Mouse (Mus musculus): Measurements from ENCODE around the gene Fbxo22. TPM values are rescaled to one million over a fixed set of nuclear protein-coding genes. Genes with fewer than 3 reads are reported as not detected.
"Not testable (repeated sequence)": the region's sequence is repeated elsewhere in the genome, so short reads cannot be mapped to it uniquely, and the experiment has no call there.

The Fbxo22 gene
- polyA plus RNA-seq, 1 experiment from 2014 or later = 27.4 TPM

DNA sequence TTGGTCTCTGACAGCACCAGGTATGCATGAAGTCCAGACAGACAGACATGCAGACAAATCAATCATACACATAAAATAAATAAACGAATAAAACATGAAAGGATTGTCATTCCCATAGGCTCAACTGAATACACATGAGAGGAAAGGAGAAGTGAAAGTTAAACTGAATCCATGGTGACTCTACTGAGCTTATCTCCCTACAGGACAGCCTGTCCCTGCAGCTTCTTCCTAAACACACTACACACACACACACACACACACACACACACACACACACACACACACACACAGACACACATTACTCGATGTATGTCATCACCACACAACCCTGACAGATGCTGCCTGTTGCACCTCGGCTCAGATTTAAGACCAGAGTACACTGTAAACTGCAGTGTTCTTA lies 35.4 kb downstream of the Fbxo22 start:
- Histone ChIP-seq H3K9ac (replicated peaks; ENCODE audit: low read depth) (no peak overlapping the region), H3K4me1 (ENCODE audit: insufficient read depth, low read depth, low read length) (no peaks in the 10 kb centered on the region), H3K36me3 (ENCODE audit: insufficient read depth, low read length) (no peaks in the 10 kb centered on the region), H3K27ac (ENCODE audit: low read length) (no peak overlapping the region), H3K4me3 (ENCODE audit: low read depth, low read length) (no peak overlapping the region), H3K9me3 (ENCODE audit: low read length) (no peaks in the 10 kb centered on the region), H3K4me2 (replicated peaks; ENCODE audit: low read depth, low read length) (no peak overlapping the region), H3K27me3 (replicated peaks; ENCODE audit: insufficient read depth, low read length) (no peaks in the 10 kb centered on the region)
- WGBS = 65% methylated on average over 3 of the region's 3 CpGs
- ATAC-seq (no peak), DNase-seq (ENCODE audit: low spot score) (no peak)
- TF ChIP-seq CTCF (IDR thresholded peaks at IDR 0.05) (no peak), EP300 (IDR thresholded peaks at IDR 0.05) (no peak)

DNA sequence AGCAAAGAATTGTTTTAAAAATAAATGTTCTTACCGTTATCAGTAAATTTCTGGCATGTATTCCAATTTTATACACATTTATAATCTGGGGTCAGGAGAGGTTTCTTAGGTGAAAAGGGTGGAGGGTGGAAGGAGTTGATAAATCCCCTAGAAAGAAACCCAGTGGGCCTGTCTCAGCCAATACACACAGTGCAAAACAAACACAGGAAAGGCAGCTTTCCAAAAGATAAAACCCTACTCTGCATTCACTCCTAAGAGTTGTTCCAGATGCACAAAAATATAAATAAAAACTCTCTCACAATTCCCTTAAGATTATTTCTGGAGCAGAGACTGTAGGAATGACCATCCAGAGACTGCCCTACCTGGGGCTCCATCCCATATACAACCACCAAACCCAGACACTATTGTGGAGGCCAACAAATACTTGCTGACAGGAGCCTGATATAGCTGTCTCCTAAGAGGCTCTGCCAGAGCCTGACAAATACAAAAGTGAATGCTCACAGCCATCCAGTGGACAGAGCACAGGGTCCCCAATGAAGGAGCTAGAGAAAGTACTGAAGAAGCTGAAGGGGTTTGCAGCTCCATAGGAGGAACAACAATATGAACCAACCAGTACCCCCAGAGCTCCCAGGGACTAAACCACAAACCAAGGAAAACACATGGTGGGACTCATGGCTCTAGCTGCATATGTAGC lies 36.5 kb downstream of the Fbxo22 start:
- H3K9me3 ChIP-seq (ENCODE audit: low read length); H3K4me3 ChIP-seq (ENCODE audit: low read depth, low read length); H3K4me2 ChIP-seq (replicated peaks; ENCODE audit: low read depth, low read length); H3K9ac ChIP-seq (replicated peaks; ENCODE audit: low read depth); H3K27ac ChIP-seq (ENCODE audit: low read length); ATAC-seq; DNase-seq (ENCODE audit: low spot score); H3K4me1 ChIP-seq (ENCODE audit: insufficient read depth, low read depth, low read length); H3K36me3 ChIP-seq (ENCODE audit: insufficient read depth, low read length); H3K27me3 ChIP-seq (replicated peaks; ENCODE audit: insufficient read depth, low read length): not testable (repeated sequence)
- WGBS = 79% methylated on average over 1 of the region's 1 CpGs

DNA sequence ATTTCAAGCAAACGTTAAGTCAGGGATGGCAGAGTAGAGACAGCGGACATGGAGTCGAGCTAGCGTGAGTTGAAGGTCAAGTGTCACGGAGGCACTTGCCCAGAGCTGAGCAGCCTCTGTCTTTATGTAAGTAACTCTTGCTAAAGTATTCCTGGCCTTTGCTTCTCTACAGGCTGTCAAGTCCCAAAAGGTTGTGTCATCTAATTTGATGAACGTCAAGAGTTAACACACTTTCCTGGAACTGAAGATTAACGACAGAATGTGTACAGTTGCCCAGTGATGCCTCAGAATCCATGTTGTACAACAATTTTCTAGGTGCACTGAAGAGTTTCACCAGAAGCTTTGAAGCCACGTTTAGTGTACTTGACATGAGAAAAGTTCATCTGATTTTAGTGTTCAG lies 37.7 kb downstream of the Fbxo22 start:
- 54% methylated on average over 8 of the region's 8 CpGs for WGBS
- no peak for DNase-seq (ENCODE audit: low spot score)
- H3K4me3 ChIP-seq (ENCODE audit: low read depth, low read length) = no peak overlapping the region
- H3K27me3 ChIP-seq (replicated peaks; ENCODE audit: insufficient read depth, low read length) = no peaks in the 10 kb centered on the region
- H3K36me3 ChIP-seq (ENCODE audit: insufficient read depth, low read length) = no peaks in the 10 kb centered on the region
- no peak overlapping the region for H3K27ac ChIP-seq (ENCODE audit: low read length)
- TF ChIP-seq EP300 (IDR thresholded peaks at IDR 0.05) = no peak
- TF ChIP-seq CTCF (IDR thresholded peaks at IDR 0.05) = no peak
- no peaks in the 10 kb centered on the region for H3K4me1 ChIP-seq (ENCODE audit: insufficient read depth, low read depth, low read length)
- H3K9ac ChIP-seq (replicated peaks; ENCODE audit: low read depth) = no peak overlapping the region
- ATAC-seq = no peak
- H3K4me2 ChIP-seq (replicated peaks; ENCODE audit: low read depth, low read length) = no peak overlapping the region
- H3K9me3 ChIP-seq (ENCODE audit: low read length) = no peaks in the 10 kb centered on the region

DNA sequence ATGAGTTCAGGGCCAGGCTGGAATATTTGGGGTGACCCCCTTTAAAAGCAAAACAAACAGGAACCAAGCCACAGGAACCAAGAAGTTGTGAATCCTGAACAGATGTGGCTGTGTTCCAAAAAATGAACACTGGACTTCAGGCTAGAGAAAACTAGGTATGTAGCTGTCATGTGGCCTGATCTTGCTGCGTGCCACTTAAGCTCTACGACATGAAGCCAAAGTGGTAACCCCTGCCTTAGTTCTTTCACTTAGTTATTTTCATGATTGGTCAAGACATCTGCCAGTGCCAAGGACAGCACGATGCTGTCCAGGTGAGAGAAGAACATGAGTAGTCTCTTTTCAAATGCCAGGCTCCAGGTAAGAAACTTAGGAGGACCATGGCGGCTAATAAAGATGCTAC lies 38.2 kb downstream of the Fbxo22 start:
- DNase-seq (ENCODE audit: low spot score) (no peak), ATAC-seq (no peak)
- Histone ChIP-seq H3K27me3 (replicated peaks; ENCODE audit: insufficient read depth, low read length) (no peaks in the 10 kb centered on the region), H3K4me1 (ENCODE audit: insufficient read depth, low read depth, low read length) (no peaks in the 10 kb centered on the region), H3K4me3 (ENCODE audit: low read depth, low read length) (no peak overlapping the region), H3K27ac (ENCODE audit: low read length) (no peak overlapping the region), H3K9me3 (ENCODE audit: low read length) (no peaks in the 10 kb centered on the region), H3K4me2 (replicated peaks; ENCODE audit: low read depth, low read length) (no peak overlapping the region), H3K36me3 (ENCODE audit: insufficient read depth, low read length) (no peaks in the 10 kb centered on the region), H3K9ac (replicated peaks; ENCODE audit: low read depth) (no peak overlapping the region)
- TF ChIP-seq EP300 (IDR thresholded peaks at IDR 0.05) (no peak), CTCF (IDR thresholded peaks at IDR 0.05) (no peak)
- 89% methylated on average over 4 of the region's 4 CpGs for WGBS

DNA sequence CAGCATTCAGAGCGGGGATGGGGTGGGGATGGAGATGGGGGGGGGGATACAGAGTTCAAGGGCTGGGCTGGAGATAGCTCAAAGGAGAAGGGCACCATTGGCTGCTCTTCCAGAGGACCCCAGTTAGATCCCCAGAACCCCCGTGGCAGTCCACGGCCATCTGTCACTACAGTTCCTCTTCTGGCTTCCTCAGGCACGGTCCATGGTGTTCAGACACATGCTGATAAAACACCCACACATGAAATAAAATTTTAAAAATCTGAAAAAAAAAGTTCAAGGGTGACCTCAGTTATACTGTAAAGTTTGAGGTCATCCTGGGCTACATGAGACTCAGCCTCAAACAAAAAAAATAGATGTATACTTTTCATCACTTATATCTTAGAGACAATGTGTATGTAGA lies 39.7 kb downstream of the Fbxo22 start:
- 81% methylated on average over 4 of the region's 4 CpGs for WGBS
- Histone ChIP-seq H3K4me1 (ENCODE audit: insufficient read depth, low read depth, low read length) (no peaks in the 10 kb centered on the region), H3K4me3 (ENCODE audit: low read depth, low read length) (no peak overlapping the region), H3K9ac (replicated peaks; ENCODE audit: low read depth) (no peak overlapping the region), H3K9me3 (ENCODE audit: low read length) (no peaks in the 10 kb centered on the region), H3K27me3 (replicated peaks; ENCODE audit: insufficient read depth, low read length) (no peaks in the 10 kb centered on the region), H3K36me3 (ENCODE audit: insufficient read depth, low read length) (no peaks in the 10 kb centered on the region), H3K27ac (ENCODE audit: low read length) (no peak overlapping the region), H3K4me2 (replicated peaks; ENCODE audit: low read depth, low read length) (no peak overlapping the region)
- ATAC-seq = no peak
- no peak for DNase-seq (ENCODE audit: low spot score)
- TF ChIP-seq EP300 (IDR thresholded peaks at IDR 0.05) (no peak), CTCF (IDR thresholded peaks at IDR 0.05) (no peak)

DNA sequence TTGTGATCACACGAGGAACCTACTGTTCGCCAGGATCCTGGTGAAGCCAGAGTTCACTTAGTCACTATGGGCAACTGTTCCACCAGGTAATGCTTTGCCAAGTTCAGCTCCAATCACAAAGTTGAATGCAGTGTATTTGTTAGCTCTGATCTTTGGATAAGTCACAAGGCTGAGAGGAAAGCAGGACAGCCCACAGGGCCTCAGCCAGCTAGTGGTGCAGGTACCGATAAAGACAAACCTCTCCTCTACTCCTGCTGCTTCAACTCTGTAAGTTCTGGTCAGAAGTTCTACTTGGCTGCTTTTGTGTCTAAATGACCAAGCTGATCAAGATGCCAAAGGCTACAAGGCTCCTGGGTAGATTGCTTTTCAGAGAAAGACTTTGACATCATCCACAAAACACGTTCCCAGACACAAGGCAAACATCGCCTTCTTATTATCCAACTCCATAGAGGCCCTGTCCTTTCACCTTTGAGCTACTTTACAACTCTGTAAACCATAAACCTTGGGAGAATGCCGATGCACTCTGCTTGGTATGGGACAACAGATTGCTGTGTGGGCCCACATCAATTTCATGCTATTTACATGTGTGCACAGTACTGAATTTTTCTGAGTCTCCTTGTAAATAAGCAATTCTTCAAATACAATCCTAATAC lies 42.0 kb downstream of the Fbxo22 start:
- no peak for TF ChIP-seq CTCF (IDR thresholded peaks at IDR 0.05)
- TF ChIP-seq EP300 (IDR thresholded peaks at IDR 0.05) = no peak
- ATAC-seq (no peak), DNase-seq (ENCODE audit: low spot score) (no peak)
- Histone ChIP-seq H3K27me3 (replicated peaks; ENCODE audit: insufficient read depth, low read length) (no peaks in the 10 kb centered on the region), H3K4me3 (ENCODE audit: low read depth, low read length) (no peak overlapping the region), H3K9ac (replicated peaks; ENCODE audit: low read depth) (no peak overlapping the region), H3K4me2 (replicated peaks; ENCODE audit: low read depth, low read length) (no peak overlapping the region), H3K27ac (ENCODE audit: low read length) (no peak overlapping the region), H3K36me3 (ENCODE audit: insufficient read depth, low read length) (no peaks in the 10 kb centered on the region), H3K9me3 (ENCODE audit: low read length) (no peaks in the 10 kb centered on the region), H3K4me1 (ENCODE audit: insufficient read depth, low read depth, low read length) (no peaks in the 10 kb centered on the region)
- WGBS = 78% methylated on average over 6 of the region's 6 CpGs
